8 mouse cellular contexts compared by ENCODE assay signal in the genomic region with DNA sequence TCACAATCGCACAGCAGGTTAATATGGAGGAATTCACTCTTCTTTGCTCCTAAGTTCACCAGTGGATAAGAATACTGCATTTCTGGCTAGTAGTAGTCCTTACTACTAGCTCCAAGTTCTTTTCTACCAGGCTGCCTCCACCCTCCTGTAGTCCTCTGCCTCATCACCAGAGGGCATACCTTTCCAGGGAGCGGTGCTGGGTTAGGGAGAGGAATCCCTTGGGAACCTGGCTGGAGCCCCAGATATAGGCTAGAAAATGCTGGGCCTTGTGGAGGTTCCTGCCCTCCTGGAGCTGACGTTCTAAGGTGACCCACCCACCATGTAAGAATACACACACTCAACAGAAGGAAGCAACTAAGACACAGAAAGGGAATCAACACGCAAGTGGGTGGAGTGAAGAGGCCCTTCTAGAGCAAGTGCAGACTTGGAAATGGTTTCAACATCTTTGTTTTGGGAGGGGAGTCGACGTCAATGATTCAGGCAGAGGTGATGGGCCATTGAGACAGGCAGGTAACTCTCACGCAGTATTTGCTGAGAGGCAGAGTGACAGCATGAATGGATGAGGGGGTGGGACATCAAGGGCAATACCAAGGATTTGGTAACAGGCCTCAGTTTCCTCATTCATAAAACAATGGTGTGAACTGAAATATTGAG. TPM values are rescaled to one million over a fixed set of nuclear protein-coding genes. Genes with fewer than 3 reads are reported as not detected.
DNase-seq lines count a peak whose midpoint lies in the region; ATAC-seq and TF ChIP-seq lines count a peak whose summit lies in the region.

No protein-coding gene starts in this region.

- H3K9ac ChIP-seq in kidney, embryonic 16.5 days (replicated peaks; ENCODE audit: low read length) = no peak overlapping the region
- H3K9ac ChIP-seq in lung, postnatal 0 days (replicated peaks; ENCODE audit: low read depth) = no peak overlapping the region
- H3K9ac ChIP-seq in neural tube, embryonic 15.5 days (replicated peaks) = no peak overlapping the region

- no peak overlapping the region for H3K4me2 ChIP-seq in kidney, embryonic 16.5 days (replicated peaks; ENCODE audit: low read depth, low read length)
- H3K4me2 ChIP-seq in lung, postnatal 0 days (replicated peaks; ENCODE audit: low read depth, low read length) = no peak overlapping the region
- no peak overlapping the region for H3K4me2 ChIP-seq in neural tube, embryonic 15.5 days

- H3K4me3 ChIP-seq in kidney, adult 2 months (ENCODE audit: insufficient read depth, low read depth, low read length) = no peak overlapping the region
- H3K4me3 ChIP-seq in kidney, embryonic 16.5 days (ENCODE audit: low read length) = no peak overlapping the region
- no peak overlapping the region for H3K4me3 ChIP-seq in lung, postnatal 0 days (ENCODE audit: low read depth, low read length)
- no peak overlapping the region for H3K4me3 ChIP-seq in neural tube, embryonic 15.5 days (replicated peaks)

- no peaks in the 10 kb centered on the region for H3K36me3 ChIP-seq in kidney, adult 2 months (ENCODE audit: control insufficient read depth, insufficient read depth, low read length)
- H3K36me3 ChIP-seq in kidney, embryonic 16.5 days (ENCODE audit: insufficient read depth, low read length) = no peaks in the 10 kb centered on the region
- no peaks in the 10 kb centered on the region for H3K36me3 ChIP-seq in lung, postnatal 0 days (ENCODE audit: insufficient read depth, low read length)
- no peaks in the 10 kb centered on the region for H3K36me3 ChIP-seq in neural tube, embryonic 15.5 days

- no peaks in the 10 kb centered on the region for H3K27me3 ChIP-seq in kidney, adult 2 months (replicated peaks; ENCODE audit: control insufficient read depth, insufficient read depth, low read length)
- H3K27me3 ChIP-seq in kidney, embryonic 16.5 days (ENCODE audit: insufficient read depth, low read length) = no peaks in the 10 kb centered on the region
- H3K27me3 ChIP-seq in lung, postnatal 0 days (replicated peaks; ENCODE audit: insufficient read depth, low read length) = no peaks in the 10 kb centered on the region
- no peaks in the 10 kb centered on the region for H3K27me3 ChIP-seq in neural tube, embryonic 15.5 days (replicated peaks)

- no peaks in the 10 kb centered on the region for H3K9me3 ChIP-seq in kidney, embryonic 16.5 days (ENCODE audit: low read length)
- no peaks in the 10 kb centered on the region for H3K9me3 ChIP-seq in lung, postnatal 0 days (ENCODE audit: low read length)
- no peaks in the 10 kb centered on the region for H3K9me3 ChIP-seq in neural tube, embryonic 15.5 days (replicated peaks)

- peaks cover 8% of the 10 kb centered on the region; the same call in 1 of the 2 replicates for H3K4me1 ChIP-seq in kidney, adult 2 months (ENCODE audit: control insufficient read depth, insufficient read depth, low read length)
- peaks cover 24% of the 10 kb centered on the region for H3K4me1 ChIP-seq in kidney, embryonic 16.5 days (ENCODE audit: insufficient read depth, low read length)
- H3K4me1 ChIP-seq in lung, postnatal 0 days (ENCODE audit: insufficient read depth, low read depth, low read length) = peaks cover 22% of the 10 kb centered on the region; the same call in 1 of the 2 replicates
- peaks cover 44% of the 10 kb centered on the region for H3K4me1 ChIP-seq in neural tube, embryonic 15.5 days

- ATAC-seq in kidney, embryonic 16.5 days (ENCODE audit: low FRiP score, low TSS enrichment) = no peak
- ATAC-seq in lung, postnatal 0 days = peak; percentile 8; the same call in 1 of the 2 replicates
- no peak for ATAC-seq in CD4-positive, CD25-positive, alpha-beta regulatory T cell, adult 4 months
- ATAC-seq in neural tube, embryonic 15.5 days (ENCODE audit: low FRiP score) = no peak

- peak; percentile 85 for TF ChIP-seq CTCF in kidney, adult 2 months (conservative IDR thresholded peaks at IDR 0.05; ENCODE audit: insufficient read depth, insufficient read length, low read depth, low read length)
- TF ChIP-seq CTCF in lung, postnatal 0 days (IDR thresholded peaks at IDR 0.05) = peak; percentile 86

- H3K27ac ChIP-seq in kidney, adult 2 months (ENCODE audit: insufficient read depth, low read depth, low read length) = no peak overlapping the region
- H3K27ac ChIP-seq in kidney, embryonic 16.5 days (ENCODE audit: low read length) = no peak overlapping the region
- H3K27ac ChIP-seq in lung, postnatal 0 days (ENCODE audit: low read length) = no peak overlapping the region; the same call in 1 of the 2 replicates
- H3K27ac ChIP-seq in neural tube, embryonic 15.5 days (replicated peaks) = no peak overlapping the region

- 65% methylated on average over 7 of the region's 7 CpGs for WGBS in kidney, adult 2 months
- WGBS in kidney, embryonic 16.5 days = 73% methylated on average over 7 of the region's 7 CpGs
- WGBS in lung, postnatal 0 days = 57% methylated on average over 7 of the region's 7 CpGs
- 82% methylated on average over 7 of the region's 7 CpGs for WGBS in neural tube, embryonic 15.5 days

- TF ChIP-seq EP300 in lung, postnatal 0 days (IDR thresholded peaks at IDR 0.05) = no peak

- peak; percentile 74 for DNase-seq in kidney, adult 2 months
- peak; percentile 57 for DNase-seq in Muller cell, postnatal 12 days (ENCODE audit: inconsistent ontology term)
- DNase-seq in embryo, embryonic 10.5 days (ENCODE audit: low spot score) = peak; percentile 39
- DNase-seq in lung, postnatal 0 days (ENCODE audit: low spot score) = peak; percentile 78
- no peak for DNase-seq in thymus, postnatal 36 days

- TF ChIP-seq POLR2A in kidney, adult 2 months (IDR thresholded peaks at IDR 0.05; ENCODE audit: low read depth, low read length) = no peak

RNA-seq across cellular contexts. Expression of gene Bicd2, which starts 2.4 kb away (rescaled TPM):
- polyA plus RNA-seq in kidney, adult 2 months (2012; rRNA removed) = 17.0 and 17.6 TPM in 2 replicates
- polyA plus RNA-seq in kidney, embryonic 16.5 days (2015; fragmentation: Nextera tagmentation; extraction: Ambion mirVana) = 27.9 and 29.4 TPM in 2 replicates
- 32.5 and 40.2 TPM in 2 replicates for polyA plus RNA-seq in lung, postnatal 0 days (2015; fragmentation: Nextera tagmentation; extraction: Ambion mirVana)
- 1 to 10 TPM; 5.9 to 6.1 TPM for polyA plus RNA-seq in CD4-positive, CD25-positive, alpha-beta regulatory T cell, adult 4 months (2017; shearing (Covaris generic))
- 28.3 and 30.3 TPM in 2 replicates for polyA plus RNA-seq in neural tube, embryonic 15.5 days (2015; fragmentation: Nextera tagmentation; extraction: Ambion mirVana)

RNA-seq across cellular contexts. Expression of gene Fgd3, which starts 18.9 kb away (rescaled TPM):
- polyA plus RNA-seq in kidney, adult 2 months (2012; rRNA removed) = 6.2 and 6.3 TPM in 2 replicates
- 1.0 and 1.1 TPM in 2 replicates for polyA plus RNA-seq in kidney, embryonic 16.5 days (2015; fragmentation: Nextera tagmentation; extraction: Ambion mirVana)
- 0.37 and 0.56 TPM in 2 replicates for polyA plus RNA-seq in lung, postnatal 0 days (2015; fragmentation: Nextera tagmentation; extraction: Ambion mirVana)
- 10 to 100 TPM; 17.9 to 23.2 TPM for polyA plus RNA-seq in CD4-positive, CD25-positive, alpha-beta regulatory T cell, adult 4 months (2017; shearing (Covaris generic))
- 2.1 and 2.2 TPM in 2 replicates for polyA plus RNA-seq in neural tube, embryonic 15.5 days (2015; fragmentation: Nextera tagmentation; extraction: Ambion mirVana)

Comparison
In these comparisons a context has a peak if more than half of its experiments do, and no peak if none do; other contexts are left out.
1. DNase-seq: peak in kidney, adult 2 months (single experiment), Muller cell, postnatal 12 days (single experiment), embryo, embryonic 10.5 days (single experiment) and lung, postnatal 0 days (single experiment); none in thymus, postnatal 36 days (0 of 2).